Mouse (Mus musculus): Measurements from ENCODE around the gene St13. TPM values are rescaled to one million over a fixed set of nuclear protein-coding genes. Genes with fewer than 3 reads are reported as not detected.

The St13 gene
- total RNA-seq (2014; fragmentation: Nextera tagmentation) (134 and 171 TPM in 2 replicates), total RNA-seq (2017) (292 and 310 TPM in 2 replicates)

- ATAC-seq (replicated peaks; ENCODE audit: poor library complexity, severe bottlenecking): peak; percentile 96
These were observed at the start of gene St13, which contains the start of gene Xpnpep3 for GRCm38 (mm10) chr15:81399638-81400315. TSS of gene St13 (minus strand) at chr15:81400077. TSS of gene Xpnpep3 (plus strand) at chr15:81400138.

GRCm38 (mm10) chr15:81448463-81448862 is 48.6 kb upstream of the St13 start:
- peak; percentile 66 for ATAC-seq (replicated peaks; ENCODE audit: poor library complexity, severe bottlenecking)

- ATAC-seq (replicated peaks; ENCODE audit: poor library complexity, severe bottlenecking): no peak
These were observed 39.4 kb upstream of the St13 start for GRCm38 (mm10) chr15:81439236-81439635.

- ATAC-seq (replicated peaks; ENCODE audit: poor library complexity, severe bottlenecking): no peak
These were observed 38.5 kb upstream of the St13 start for GRCm38 (mm10) chr15:81438345-81438744.

DNA sequence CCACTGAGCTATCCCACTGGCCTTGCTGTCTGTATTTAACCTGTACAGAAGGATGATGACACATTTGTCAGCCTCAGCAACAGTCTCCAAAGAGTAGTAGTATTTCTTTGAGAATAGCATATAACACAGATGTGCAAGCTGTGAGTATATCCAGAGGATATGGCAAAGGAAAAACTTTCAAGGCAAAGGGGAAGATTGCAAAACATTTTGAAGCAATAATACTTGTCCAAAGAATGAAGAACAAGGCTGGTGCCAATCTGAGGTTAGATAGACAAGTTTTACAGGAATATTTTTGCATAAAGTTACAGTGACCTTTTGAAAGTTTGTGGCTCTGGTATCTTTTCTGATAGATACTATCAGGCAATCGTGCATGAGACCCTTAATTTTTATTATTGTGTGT is 31.3 kb upstream of the St13 start:
- no peak for ATAC-seq (replicated peaks; ENCODE audit: poor library complexity, severe bottlenecking)

GRCm38 (mm10) chr15:81427947-81428346 is 28.1 kb upstream of the St13 start:
- no peak for ATAC-seq (replicated peaks; ENCODE audit: poor library complexity, severe bottlenecking)

DNA sequence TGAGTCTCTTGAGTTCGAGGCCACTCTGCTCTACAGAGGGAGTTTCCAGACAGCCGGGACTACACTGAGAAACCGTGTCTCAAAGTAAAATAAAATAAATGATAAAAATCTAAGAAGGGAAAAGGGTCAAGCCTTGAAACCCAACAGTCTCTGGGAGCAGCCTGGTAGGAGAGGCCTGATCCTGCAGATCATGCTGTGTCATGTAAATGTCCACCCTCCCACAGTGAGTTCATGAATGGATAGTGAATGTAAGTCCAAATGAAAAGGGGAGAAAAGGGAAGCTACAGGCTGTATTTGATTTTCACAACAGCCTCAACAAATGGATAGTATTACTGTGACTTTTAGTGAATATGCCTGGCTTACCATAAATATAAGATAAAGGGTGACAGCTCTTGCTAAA is 25.4 kb upstream of the St13 start:
- no peak for ATAC-seq (replicated peaks; ENCODE audit: poor library complexity, severe bottlenecking)

DNA sequence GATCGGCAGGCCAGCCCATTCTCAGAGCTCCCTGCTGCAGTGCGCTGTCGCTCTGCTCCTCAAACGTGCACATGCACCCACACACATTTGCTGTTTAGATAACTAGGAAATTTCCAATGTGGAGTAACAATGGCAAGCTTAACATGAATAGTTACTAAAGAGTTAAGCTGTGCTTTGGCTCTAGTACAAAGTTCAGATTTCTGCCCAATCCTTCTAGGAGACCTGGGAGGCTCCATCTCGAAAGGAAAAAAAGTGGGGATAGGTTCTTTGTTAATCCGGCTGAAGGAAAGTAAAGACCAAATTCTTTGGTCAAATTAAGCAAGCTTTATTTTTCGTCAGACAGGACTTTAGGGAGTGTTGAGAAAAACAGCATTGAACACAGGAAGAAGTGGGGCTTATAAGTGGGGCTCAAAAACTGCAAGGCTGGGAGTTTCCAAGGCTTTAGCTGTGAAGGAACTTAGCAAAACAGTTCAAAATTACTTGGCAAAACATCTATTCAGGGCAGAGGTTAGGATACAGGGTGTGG is 22.3 kb upstream of the St13 start:
- ATAC-seq (replicated peaks; ENCODE audit: poor library complexity, severe bottlenecking): no peak

GRCm38 (mm10) chr15:81421454-81421853 is 21.6 kb upstream of the St13 start:
- peak; percentile 67 for ATAC-seq (replicated peaks; ENCODE audit: poor library complexity, severe bottlenecking)

- ATAC-seq (replicated peaks; ENCODE audit: poor library complexity, severe bottlenecking): no peak
These were observed 18.2 kb upstream of the St13 start for GRCm38 (mm10) chr15:81418065-81418464.

GRCm38 (mm10) chr15:81416763-81417310 is 17.0 kb upstream of the St13 start:
- ATAC-seq (replicated peaks; ENCODE audit: poor library complexity, severe bottlenecking): peak; percentile 85

GRCm38 (mm10) chr15:81408199-81408598 is 8.3 kb upstream of the St13 start, which contains the start of gene Dnajb7:
TSS of gene Dnajb7 (minus strand) at chr15:81408299.
- ATAC-seq (replicated peaks; ENCODE audit: poor library complexity, severe bottlenecking): no peak

DNA sequence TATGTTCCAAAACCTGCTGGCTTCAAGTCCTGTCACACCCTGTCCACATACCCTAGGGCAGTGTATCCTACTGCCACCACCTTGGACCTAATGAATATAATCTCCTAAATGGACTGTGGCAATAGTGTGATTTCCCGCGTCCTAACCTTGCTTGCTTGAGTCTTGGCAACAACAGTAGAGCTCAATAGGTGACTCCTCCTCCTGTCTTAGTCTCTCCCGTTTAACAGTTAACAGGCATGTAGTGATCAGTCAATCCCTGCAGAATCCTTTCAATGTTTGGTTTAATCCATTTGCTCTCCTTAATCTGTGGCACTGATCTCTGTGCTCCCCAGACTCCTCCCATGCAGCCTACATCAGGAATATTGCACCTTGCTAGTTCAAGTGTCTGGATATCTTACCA is 5.1 kb upstream of the St13 start:
- ATAC-seq (replicated peaks; ENCODE audit: poor library complexity, severe bottlenecking): no peak

GRCm38 (mm10) chr15:81399297-81399637 is 610 bp downstream of the St13 start:
- ATAC-seq (replicated peaks; ENCODE audit: poor library complexity, severe bottlenecking): no peak; the same call in 1 of the 2 replicates

DNA sequence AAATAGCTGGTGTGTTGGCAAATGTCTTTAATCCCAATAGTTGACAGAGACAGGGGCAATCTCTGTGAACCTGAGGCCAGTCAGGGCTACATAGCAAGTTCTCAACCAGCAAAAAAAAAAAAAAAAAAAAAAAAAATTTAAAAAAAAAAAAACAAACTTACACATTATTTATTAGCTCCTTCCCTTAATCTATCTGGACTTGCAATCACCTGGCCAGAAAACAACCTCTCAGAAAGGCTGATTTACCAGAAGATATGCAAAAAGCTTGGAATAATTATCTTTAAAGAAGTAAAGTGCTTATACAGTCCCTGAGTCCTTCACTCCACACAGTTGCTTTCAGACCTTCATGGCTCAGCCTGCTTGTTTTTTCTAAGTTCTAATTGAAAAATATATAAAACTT is 1.7 kb downstream of the St13 start:
- no peak for ATAC-seq (replicated peaks; ENCODE audit: poor library complexity, severe bottlenecking)

- no peak for ATAC-seq (replicated peaks; ENCODE audit: poor library complexity, severe bottlenecking)
These were observed 5.5 kb downstream of the St13 start for GRCm38 (mm10) chr15:81394211-81394915.

DNA sequence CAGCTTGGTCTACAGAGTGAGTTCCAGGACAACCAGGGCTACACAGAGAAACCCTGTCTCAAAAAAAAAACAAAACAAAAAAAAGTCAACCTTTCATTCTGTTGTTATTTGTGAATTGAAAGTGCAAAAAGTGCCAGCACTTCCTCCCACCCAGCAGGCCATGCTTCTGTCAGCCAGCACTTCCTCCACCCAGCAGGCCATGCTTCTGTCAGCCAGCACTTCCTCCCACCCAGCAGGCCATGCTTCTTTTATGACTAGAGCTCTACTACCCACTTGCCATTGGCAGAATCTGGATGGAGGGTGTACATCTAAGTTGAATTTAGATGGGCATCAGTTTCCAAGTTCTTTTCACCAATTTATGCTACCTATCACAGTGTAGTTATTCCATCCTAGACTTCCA is 6.9 kb downstream of the St13 start:
- peak; percentile 92 for ATAC-seq (replicated peaks; ENCODE audit: poor library complexity, severe bottlenecking)

GRCm38 (mm10) chr15:81386327-81386726 is 13.6 kb downstream of the St13 start:
- ATAC-seq (replicated peaks; ENCODE audit: poor library complexity, severe bottlenecking): no peak

- ATAC-seq (replicated peaks; ENCODE audit: poor library complexity, severe bottlenecking): no peak
These were observed 21.0 kb downstream of the St13 start for GRCm38 (mm10) chr15:81378845-81379244.

DNA sequence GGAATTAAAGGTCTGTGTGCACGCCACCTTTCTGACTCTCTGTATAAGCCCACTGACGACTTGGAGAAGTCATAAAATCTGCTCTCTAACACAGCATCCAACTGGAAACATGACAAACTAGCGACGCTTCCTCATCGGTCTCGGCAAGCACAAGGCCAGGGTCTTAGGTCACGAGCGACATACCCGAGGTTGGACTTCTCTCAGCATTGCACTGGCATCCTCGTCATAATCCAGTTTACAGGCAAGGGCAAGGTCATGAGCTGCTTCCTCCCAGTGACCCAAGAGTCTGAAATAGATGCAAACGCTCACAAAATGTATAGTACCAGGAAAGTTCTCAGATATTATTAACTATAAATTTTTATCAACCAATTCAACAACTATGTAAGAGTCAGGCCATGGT is 25.3 kb downstream of the St13 start:
- no peak for ATAC-seq (replicated peaks; ENCODE audit: poor library complexity, severe bottlenecking)

GRCm38 (mm10) chr15:81370356-81370755 is 29.5 kb downstream of the St13 start:
- ATAC-seq (replicated peaks; ENCODE audit: poor library complexity, severe bottlenecking): no peak

Data from granulocyte monocyte progenitor cell, adult 5-6 weeks (primary cell).